Mouse (Mus musculus) megakaryocyte, embryonic 14.5 days (primary cell): ENCODE results near the gene Slc25a41.
"Not testable (repeated sequence)": the region's sequence is repeated elsewhere in the genome, so short reads cannot be mapped to it uniquely, and the experiment has no call there.

Experiments used
- FLI1 ChIP-seq: IDR thresholded peaks from 2 replicates; pipeline ENCODE4 v1.6.1; 2012; ENCODE audit warnings: low read length, inconsistent platforms, mixed read lengths
- GATA1 ChIP-seq: IDR thresholded peaks from 3 replicates; pipeline ENCODE4 v1.6.1; 2012; ENCODE audit warnings: mixed read lengths, low read length, inconsistent platforms, borderline replicate concordance

GRCm38 (mm10) chr17:57051679-57052078, 10.2 kb upstream of the Slc25a41 start:
- TF ChIP-seq FLI1, GATA1: not testable (repeated sequence)
